Mouse (Mus musculus) testis, postnatal 14 days (tissue): ENCODE data around the gene Arhgap24.

Experiments
- DNase-seq: peaks from one replicate; pipeline ENCODE4 v3.0.0; 2021; ENCODE audit warnings: low spot score

Gene Arhgap24

GRCm38 (mm10) chr5:102481215-102482211 lies at the start of gene Arhgap24:
Arhgap24 (plus strand) TSS chr5:102481391.
- peak; percentile 15 for DNase-seq

DNA sequence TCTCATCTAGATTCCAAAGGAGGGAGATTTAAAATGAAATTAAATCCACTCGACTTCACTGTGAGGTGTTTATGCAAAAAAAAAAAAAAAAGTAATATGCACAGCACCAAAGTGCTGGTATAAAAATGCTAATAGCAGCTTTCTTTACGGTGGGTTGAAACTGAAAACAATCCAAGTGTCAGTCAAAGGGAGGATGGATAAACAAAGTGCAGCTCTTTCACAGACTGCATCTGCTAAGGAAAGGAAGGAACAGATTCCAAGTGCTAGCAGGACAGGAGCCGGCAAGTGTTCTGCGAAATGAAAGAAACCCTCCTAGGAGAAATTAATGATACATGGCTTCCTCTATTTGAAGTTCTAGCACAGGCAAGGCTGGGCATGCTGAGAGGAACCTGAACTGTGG lies 47.0 kb upstream of the Arhgap24 start:
- no peak for DNase-seq

DNA sequence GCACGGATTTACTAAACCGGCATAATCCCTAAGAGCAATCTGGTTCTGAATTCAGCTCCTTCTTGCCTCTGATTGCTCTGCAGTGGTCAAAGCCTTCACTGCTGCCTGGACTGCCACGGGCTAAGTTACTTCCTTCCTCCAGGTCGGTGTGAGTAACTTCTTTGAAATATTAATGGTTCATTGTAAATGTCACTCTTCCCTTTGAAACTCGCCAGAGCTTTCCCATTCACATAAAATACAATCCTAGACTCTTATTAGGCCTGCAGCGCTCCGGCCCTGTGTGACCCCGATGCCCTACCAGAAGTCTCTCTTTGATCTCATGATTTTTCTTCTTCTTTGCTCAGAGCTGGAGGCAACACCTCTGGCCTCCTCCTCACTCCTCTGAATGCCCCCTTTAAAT lies 44.6 kb upstream of the Arhgap24 start:
- DNase-seq = no peak

- no peak for DNase-seq
These were observed 41.9 kb upstream of the Arhgap24 start for GRCm38 (mm10) chr5:102439119-102439877.

DNA sequence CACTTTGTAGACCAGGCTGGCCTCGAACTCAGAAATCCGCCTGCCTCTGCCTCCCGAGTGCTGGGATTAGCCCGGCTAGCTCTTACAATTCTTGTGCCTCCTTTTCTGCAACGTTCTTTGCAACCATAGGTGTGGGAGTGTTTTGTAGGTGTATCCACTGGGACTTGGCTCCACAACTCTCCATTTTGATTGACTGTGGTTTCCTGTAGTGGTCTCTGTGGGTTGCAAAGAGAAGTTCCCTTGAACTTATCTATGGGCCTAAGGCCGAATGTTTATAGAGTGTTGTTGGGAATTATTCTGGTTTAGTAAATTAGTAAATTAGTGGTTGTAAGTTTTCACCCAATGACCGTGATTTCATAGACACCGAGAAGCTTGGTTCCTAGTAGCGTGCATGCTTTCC lies 33.8 kb upstream of the Arhgap24 start:
- no peak for DNase-seq

DNA sequence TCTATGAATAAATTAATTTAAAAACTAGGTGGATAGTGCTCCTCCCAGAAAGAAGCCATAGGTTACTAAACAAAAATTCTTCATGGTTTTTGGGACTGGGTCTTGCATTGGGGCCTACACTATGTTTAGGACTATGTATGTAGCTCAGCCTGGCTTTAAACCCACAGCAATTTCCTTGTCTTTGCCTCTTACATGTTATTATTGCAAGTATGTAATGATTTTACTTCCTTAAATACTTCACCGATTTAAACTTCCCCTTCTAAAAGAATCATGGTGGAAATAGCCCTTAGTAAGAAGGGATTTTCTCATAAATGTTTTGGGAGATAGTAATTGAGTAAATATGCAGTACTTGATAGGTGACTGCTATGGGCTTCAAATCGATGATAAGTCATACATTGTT lies 30.3 kb upstream of the Arhgap24 start:
- DNase-seq = no peak

DNA sequence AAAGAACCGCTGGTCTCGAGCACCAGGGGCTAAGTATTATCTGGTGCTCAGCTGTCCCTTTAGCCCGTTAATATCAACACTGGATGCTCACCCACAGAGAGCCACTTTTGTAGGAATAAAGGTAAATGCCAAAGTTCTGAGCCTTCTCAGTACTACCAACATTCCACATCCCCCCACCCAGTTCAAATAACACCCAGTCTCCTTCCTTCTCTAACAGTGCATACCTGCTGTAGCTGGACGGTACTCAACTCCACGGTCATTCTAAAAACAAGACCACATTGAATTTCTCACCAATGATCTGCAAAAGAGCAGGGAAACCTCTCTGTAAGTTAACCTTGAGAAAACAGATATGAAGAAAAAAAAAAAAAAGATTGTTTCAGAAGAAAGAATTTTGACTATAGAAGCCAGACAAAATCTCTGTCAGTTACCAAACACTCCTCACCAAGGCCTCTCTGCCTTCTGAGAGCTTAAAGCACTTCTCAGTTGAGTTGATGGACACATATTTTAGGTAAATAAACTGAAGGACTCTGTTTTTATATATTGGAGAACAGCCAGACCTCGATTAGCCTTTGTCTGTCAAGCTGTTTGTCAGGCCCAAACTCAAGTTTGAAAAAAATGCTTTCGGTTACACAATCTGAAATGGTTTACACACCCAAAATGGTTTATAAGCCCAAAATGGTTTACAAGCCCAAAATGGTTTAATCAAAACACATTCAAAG lies 29.0 kb upstream of the Arhgap24 start:
- no peak for DNase-seq

GRCm38 (mm10) chr5:102453324-102453723 lies 27.9 kb upstream of the Arhgap24 start:
- DNase-seq = no peak

DNA sequence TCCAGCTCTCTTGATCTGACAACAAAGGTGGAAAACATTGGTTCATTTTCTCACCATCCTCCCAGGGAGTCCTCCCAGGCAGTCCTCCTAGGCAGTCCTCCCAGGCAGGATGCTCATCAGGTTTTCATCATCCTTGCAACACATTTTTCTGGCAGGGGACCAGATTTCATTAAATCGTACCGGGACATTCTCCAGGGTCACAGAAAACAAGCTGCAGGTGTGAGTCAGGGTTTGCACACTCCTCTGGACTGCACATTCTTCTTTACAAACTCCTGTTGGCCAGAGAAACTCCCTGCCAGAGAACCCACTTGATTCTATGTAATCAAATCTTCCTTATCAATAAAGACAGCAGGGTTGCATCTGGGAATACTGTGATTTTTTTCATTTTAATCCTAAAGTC lies 25.9 kb upstream of the Arhgap24 start:
- DNase-seq = no peak

- no peak for DNase-seq
These were observed 20.6 kb upstream of the Arhgap24 start for GRCm38 (mm10) chr5:102460452-102461197.

DNA sequence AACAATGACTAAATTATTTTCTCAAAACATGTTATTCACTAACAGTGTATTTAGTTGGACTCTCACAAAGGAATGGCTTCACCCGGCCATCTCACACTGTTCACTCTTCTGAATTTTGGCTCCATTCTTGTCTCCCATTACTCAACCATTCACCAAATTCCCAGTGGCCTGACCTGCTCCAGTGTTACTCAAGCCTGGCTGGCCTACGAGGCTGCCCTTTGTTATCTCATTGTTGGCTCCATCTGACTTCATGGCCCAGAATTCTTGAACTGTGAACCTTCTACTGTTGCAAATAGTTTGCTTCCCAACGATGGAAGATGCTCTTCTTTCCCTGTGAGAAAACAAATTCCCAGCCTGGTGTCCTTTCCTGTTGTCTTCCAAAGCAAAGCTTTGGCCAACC lies 18.2 kb upstream of the Arhgap24 start:
- no peak for DNase-seq

DNA sequence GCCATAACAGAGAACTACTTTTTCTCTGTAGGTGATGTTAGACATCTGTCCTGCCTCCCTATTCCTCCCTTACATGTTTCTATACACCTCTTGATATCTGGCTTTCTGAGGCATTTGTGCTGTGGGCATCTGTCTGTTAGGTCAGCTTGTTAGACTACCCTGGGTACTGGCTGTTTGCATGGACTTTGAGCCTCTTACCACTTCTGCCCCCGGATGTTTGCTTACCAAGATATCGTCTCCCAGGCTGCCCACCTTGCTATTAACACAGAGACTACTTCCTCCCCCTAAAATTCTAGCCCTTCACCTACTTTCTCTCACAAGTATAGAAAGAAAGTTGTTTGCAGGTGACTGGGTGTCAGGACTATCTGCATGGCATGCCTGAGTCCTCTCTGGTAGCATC lies 15.8 kb upstream of the Arhgap24 start:
- no peak for DNase-seq

GRCm38 (mm10) chr5:102468292-102468691 lies 12.9 kb upstream of the Arhgap24 start:
- no peak for DNase-seq

- no peak for DNase-seq
These were observed 10.9 kb upstream of the Arhgap24 start for GRCm38 (mm10) chr5:102470284-102470683.

- no peak for DNase-seq
These were observed 3.1 kb upstream of the Arhgap24 start for GRCm38 (mm10) chr5:102478076-102478475.

- DNase-seq = no peak
These were observed 2.2 kb downstream of the Arhgap24 start for GRCm38 (mm10) chr5:102483285-102483975.

DNA sequence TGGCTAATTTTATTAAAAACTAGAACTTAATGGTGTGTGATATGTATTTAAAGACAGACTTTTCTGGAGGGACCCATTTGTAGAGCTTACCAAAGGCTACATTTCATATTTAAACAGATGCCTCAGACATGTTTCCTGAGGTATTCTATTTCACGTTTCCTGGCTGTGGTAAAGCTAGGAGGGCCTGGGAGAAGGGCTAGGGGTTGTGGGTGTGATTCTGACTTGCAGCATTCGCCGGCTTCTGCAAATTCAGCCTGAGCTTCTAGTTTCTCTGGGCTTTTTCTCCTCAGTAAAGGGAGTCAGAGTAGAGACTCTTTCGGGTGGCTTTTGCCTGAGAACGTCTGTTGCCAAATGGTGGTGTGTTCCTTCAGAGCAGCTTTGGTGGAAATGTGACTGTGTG lies 10.4 kb downstream of the Arhgap24 start:
- no peak for DNase-seq

DNA sequence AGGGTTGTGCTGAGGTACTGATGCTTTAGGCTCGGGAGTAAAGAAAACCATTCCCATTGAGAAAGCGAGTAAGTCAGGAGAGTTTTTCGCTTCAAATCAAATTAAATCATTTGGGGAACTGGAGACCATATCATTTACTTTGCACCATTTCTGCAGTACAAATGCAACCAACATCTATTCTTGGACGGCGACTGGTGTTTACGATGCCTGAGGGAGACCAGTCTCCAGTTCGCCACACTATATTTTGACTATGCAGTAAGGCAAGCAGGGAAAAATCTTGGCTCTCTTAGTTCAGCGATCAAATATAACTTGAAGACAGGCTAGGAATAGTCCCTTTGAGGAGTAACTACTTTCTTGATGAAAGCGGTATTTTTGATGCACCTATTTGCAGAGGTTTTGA lies 11.0 kb downstream of the Arhgap24 start:
- DNase-seq = no peak

- DNase-seq = no peak
These were observed 13.6 kb downstream of the Arhgap24 start for GRCm38 (mm10) chr5:102494827-102495226.

- no peak for DNase-seq
These were observed 16.0 kb downstream of the Arhgap24 start for GRCm38 (mm10) chr5:102497205-102497604.

DNA sequence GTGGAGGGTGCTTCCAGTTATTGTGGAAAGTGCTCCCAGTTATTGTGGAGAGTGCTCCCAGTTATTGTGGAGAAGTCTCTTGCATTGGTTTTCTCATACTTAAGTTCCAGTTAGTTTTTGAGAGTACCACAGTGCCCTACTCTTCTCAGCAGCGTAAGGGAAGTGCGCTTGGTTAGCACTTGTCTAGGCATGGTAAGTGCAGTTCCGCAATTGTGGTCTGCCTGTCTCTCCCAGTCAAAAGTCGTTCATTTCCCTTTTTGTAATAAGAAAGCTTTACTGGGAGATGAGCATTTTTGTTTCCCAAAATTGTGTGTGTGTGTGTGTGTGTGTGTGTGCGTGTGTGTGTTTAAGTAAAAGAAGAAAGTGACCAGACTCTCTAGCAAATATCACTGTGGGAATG lies 17.6 kb downstream of the Arhgap24 start:
- no peak for DNase-seq
